Mouse (Mus musculus): ENCODE measurements around the gene Usp28. TPM values are rescaled to one million over a fixed set of nuclear protein-coding genes. Genes with fewer than 3 reads are reported as not detected.
A peak's percentile ranks its signal among the peaks of the same experiment; 100 is the strongest.

Usp28 gene
- polyA plus RNA-seq (2015; fragmentation: Nextera tagmentation; extraction: Ambion mirVana): 18.5 and 27.4 TPM in 2 replicates

DNA sequence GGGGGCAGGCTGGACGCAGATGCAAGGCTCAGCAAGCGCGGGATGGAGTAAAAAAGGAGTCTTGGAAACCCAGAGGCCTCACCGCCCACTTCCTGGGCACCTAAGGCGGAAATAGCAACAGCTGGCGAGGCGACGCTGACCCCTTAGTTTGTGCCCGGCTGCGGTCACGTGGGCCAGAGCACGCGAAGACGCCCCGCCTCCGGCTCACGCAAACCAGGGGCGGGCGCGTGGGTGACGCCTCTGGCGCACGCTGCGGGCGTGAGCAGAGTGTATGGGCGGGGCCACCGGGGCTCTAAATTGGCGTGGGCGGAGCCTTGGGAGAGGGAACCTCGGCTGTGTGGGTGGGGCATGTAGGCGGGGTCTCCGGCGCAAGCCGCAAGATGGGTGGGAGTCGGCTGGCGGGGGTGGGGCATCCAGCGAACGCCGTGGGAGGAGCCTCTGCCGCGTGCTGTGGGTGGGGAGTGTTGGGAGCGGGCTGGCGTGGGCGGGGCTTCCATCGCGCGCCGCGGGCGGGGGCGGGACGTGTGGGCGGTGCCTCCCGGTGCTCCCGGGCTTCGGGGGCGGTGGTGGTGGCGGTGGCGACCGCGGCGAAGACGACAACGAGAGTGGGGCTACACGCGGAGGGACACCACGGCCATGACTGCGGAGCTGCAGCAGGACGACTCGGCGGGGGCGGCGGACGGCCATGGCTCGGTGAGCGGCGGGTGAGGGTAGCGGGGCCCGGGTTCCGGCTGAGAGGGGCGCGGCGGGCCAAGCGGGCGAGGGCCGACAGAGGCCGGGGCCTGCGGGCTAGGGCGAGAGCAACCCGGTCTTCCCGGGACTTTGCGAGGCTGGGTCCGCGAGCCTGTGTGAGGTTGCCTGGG is at the start of gene Usp28:
Gene Usp28 (plus strand): TSS at position 531 of the 863 bp plus-strand sequence.
- Histone ChIP-seq H3K9ac (ENCODE audit: low read length) (peak within 1 kb of the TSS; percentile 84), H3K27me3 (ENCODE audit: control insufficient read depth, insufficient read depth, low read length) (no peaks in the 10 kb centered on the region), H3K4me2 (ENCODE audit: low read depth, low read length) (peak within 1 kb of the TSS; percentile 88), H3K36me3 (ENCODE audit: control insufficient read depth, insufficient read depth, low read length) (no peaks in the 10 kb centered on the region), H3K9me3 (replicated peaks; ENCODE audit: control insufficient read depth, low read length) (no peaks in the 10 kb centered on the region), H3K4me3 (replicated peaks; ENCODE audit: low read length) (peak within 1 kb of the TSS; percentile 81), H3K4me1 (ENCODE audit: control insufficient read depth, insufficient read depth, low read length) (peaks cover 13% of the 10 kb centered on the region; the same call in 1 of the 2 replicates), H3K27ac (ENCODE audit: low read length) (peak within 1 kb of the TSS; percentile 88)
- WGBS: under 1% methylated on average over 90 of the region's 94 CpGs
- ATAC-seq (ENCODE audit: insufficient read depth, low FRiP score): peak; percentile 97

DNA sequence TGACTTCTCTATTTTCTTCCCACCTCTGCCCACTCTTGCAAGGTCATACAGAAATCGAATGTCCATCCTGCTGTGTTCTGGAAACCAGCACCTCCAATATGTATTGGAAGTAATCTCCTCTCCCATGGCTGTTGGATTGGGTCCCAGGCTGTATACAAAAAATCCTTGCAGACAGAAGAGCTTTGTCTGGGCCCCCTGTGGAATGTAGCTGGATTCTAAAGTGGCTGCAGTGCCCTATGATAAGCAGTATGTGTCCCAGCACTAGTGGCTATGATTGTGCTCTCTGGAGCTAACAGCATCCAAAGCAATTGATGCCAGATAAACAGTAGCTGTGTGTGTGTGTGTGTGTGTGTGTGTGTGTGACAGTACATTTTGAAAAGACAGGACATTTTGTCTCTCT is 42.8 kb upstream of the Usp28 start:
- no peak overlapping the region for H3K4me2 ChIP-seq (ENCODE audit: low read depth, low read length)
- H3K9me3 ChIP-seq (replicated peaks; ENCODE audit: control insufficient read depth, low read length): no peaks in the 10 kb centered on the region
- no peak for ATAC-seq (ENCODE audit: insufficient read depth, low FRiP score)
- H3K27ac ChIP-seq (ENCODE audit: low read length): no peak overlapping the region
- no peak overlapping the region for H3K4me3 ChIP-seq (replicated peaks; ENCODE audit: low read length)
- 63% methylated on average over 1 of the region's 1 CpGs for WGBS
- no peaks in the 10 kb centered on the region for H3K36me3 ChIP-seq (ENCODE audit: control insufficient read depth, insufficient read depth, low read length)
- H3K9ac ChIP-seq (ENCODE audit: low read length): no peak overlapping the region
- H3K4me1 ChIP-seq (ENCODE audit: control insufficient read depth, insufficient read depth, low read length): no peaks in the 10 kb centered on the region
- H3K27me3 ChIP-seq (ENCODE audit: control insufficient read depth, insufficient read depth, low read length): no peaks in the 10 kb centered on the region

DNA sequence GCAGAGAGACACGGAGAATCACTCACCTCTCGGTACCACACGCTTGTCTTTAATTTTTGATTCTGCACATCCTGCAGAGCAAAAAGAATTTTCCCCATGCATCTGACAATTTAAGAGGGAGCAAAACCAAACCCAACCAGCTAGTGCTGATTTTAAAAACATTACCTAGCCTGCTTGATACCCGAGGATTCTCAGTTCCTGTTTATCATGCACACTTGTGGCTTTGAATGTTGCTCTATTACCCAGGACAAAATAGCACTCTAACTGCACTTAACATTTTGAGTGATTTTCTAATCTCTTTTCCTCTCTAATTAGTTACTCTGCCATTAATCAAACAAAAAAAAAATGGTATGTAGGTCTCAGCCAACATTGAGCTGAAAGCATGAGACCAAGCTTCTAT is 37.6 kb upstream of the Usp28 start:
- Histone ChIP-seq H3K4me3 (replicated peaks; ENCODE audit: low read length) (no peak overlapping the region), H3K4me2 (ENCODE audit: low read depth, low read length) (no peak overlapping the region), H3K4me1 (ENCODE audit: control insufficient read depth, insufficient read depth, low read length) (no peaks in the 10 kb centered on the region), H3K9ac (ENCODE audit: low read length) (no peak overlapping the region), H3K27me3 (ENCODE audit: control insufficient read depth, insufficient read depth, low read length) (no peaks in the 10 kb centered on the region), H3K36me3 (ENCODE audit: control insufficient read depth, insufficient read depth, low read length) (no peaks in the 10 kb centered on the region), H3K9me3 (replicated peaks; ENCODE audit: control insufficient read depth, low read length) (no peaks in the 10 kb centered on the region), H3K27ac (ENCODE audit: low read length) (no peak overlapping the region)
- 86% methylated on average over 4 of the region's 4 CpGs for WGBS
- no peak for ATAC-seq (ENCODE audit: insufficient read depth, low FRiP score)

GRCm38 (mm10) chr9:48961314-48961713 is 23.9 kb upstream of the Usp28 start:
- no peak overlapping the region for H3K9ac ChIP-seq (ENCODE audit: low read length)
- no peaks in the 10 kb centered on the region for H3K36me3 ChIP-seq (ENCODE audit: control insufficient read depth, insufficient read depth, low read length)
- no peak for ATAC-seq (ENCODE audit: insufficient read depth, low FRiP score)
- WGBS: 42% methylated on average over 12 of the region's 12 CpGs
- no peak overlapping the region for H3K4me2 ChIP-seq (ENCODE audit: low read depth, low read length)
- no peak overlapping the region for H3K27ac ChIP-seq (ENCODE audit: low read length)
- no peaks in the 10 kb centered on the region for H3K27me3 ChIP-seq (ENCODE audit: control insufficient read depth, insufficient read depth, low read length)
- no peaks in the 10 kb centered on the region for H3K4me1 ChIP-seq (ENCODE audit: control insufficient read depth, insufficient read depth, low read length)
- no peak overlapping the region for H3K4me3 ChIP-seq (replicated peaks; ENCODE audit: low read length)
- H3K9me3 ChIP-seq (replicated peaks; ENCODE audit: control insufficient read depth, low read length): no peaks in the 10 kb centered on the region

DNA sequence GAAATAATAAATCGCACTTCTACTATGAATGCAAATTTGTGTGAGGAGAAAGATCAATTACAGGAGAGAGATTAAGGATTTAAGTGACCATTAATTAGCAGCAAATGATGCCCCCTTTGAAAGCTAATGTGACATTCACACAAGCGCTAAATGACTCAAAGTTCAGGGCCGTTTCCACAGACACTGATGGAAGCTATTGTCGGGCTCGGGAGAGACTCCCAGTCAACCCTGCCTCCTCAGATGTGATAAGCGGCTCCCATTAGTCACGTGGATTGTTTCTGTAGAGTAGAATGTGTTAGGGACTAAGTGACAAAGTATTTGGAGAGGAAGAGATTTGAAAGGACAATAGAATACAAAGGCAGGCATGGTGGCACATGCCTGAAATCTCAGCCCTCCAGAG is 23.0 kb upstream of the Usp28 start:
- 28% methylated on average over 7 of the region's 7 CpGs for WGBS

GRCm38 (mm10) chr9:48964587-48965040 is 20.6 kb upstream of the Usp28 start, which contains the start of gene Htr3b:
TSS of gene Htr3b (minus strand) at chr9:48964990.
- Histone ChIP-seq H3K9ac (ENCODE audit: low read length) (no peak within 1 kb of the TSS), H3K4me2 (ENCODE audit: low read depth, low read length) (no peak within 1 kb of the TSS), H3K27ac (ENCODE audit: low read length) (no peak within 1 kb of the TSS), H3K9me3 (replicated peaks; ENCODE audit: control insufficient read depth, low read length) (no peaks in the 10 kb centered on the region), H3K4me1 (ENCODE audit: control insufficient read depth, insufficient read depth, low read length) (no peaks in the 10 kb centered on the region), H3K36me3 (ENCODE audit: control insufficient read depth, insufficient read depth, low read length) (no peaks in the 10 kb centered on the region), H3K27me3 (ENCODE audit: control insufficient read depth, insufficient read depth, low read length) (no peaks in the 10 kb centered on the region), H3K4me3 (replicated peaks; ENCODE audit: low read length) (no peak within 1 kb of the TSS)
- 62% methylated on average over 7 of the region's 7 CpGs for WGBS
- no peak for ATAC-seq (ENCODE audit: insufficient read depth, low FRiP score)

More for the DNA sequence above, 23.0 kb upstream of the Usp28 start:
- H3K9ac ChIP-seq (ENCODE audit: low read length): no peak overlapping the region
- H3K27me3 ChIP-seq (ENCODE audit: control insufficient read depth, insufficient read depth, low read length): no peaks in the 10 kb centered on the region
- no peaks in the 10 kb centered on the region for H3K36me3 ChIP-seq (ENCODE audit: control insufficient read depth, insufficient read depth, low read length)
- no peak for ATAC-seq (ENCODE audit: insufficient read depth, low FRiP score)
- no peaks in the 10 kb centered on the region for H3K4me1 ChIP-seq (ENCODE audit: control insufficient read depth, insufficient read depth, low read length)
- no peak overlapping the region for H3K27ac ChIP-seq (ENCODE audit: low read length)
- H3K9me3 ChIP-seq (replicated peaks; ENCODE audit: control insufficient read depth, low read length): no peaks in the 10 kb centered on the region
- H3K4me3 ChIP-seq (replicated peaks; ENCODE audit: low read length): no peak overlapping the region
- H3K4me2 ChIP-seq (ENCODE audit: low read depth, low read length): no peak overlapping the region

GRCm38 (mm10) chr9:48972494-48972893 is 12.7 kb upstream of the Usp28 start:
- H3K9ac ChIP-seq (ENCODE audit: low read length): no peak overlapping the region
- no peak overlapping the region for H3K4me3 ChIP-seq (replicated peaks; ENCODE audit: low read length)
- no peak overlapping the region for H3K4me2 ChIP-seq (ENCODE audit: low read depth, low read length)
- H3K36me3 ChIP-seq (ENCODE audit: control insufficient read depth, insufficient read depth, low read length): no peaks in the 10 kb centered on the region
- 31% methylated on average over 3 of the region's 3 CpGs for WGBS
- H3K27ac ChIP-seq (ENCODE audit: low read length): no peak overlapping the region
- H3K4me1 ChIP-seq (ENCODE audit: control insufficient read depth, insufficient read depth, low read length): no peaks in the 10 kb centered on the region
- ATAC-seq (ENCODE audit: insufficient read depth, low FRiP score): no peak
- no peaks in the 10 kb centered on the region for H3K9me3 ChIP-seq (replicated peaks; ENCODE audit: control insufficient read depth, low read length)
- no peaks in the 10 kb centered on the region for H3K27me3 ChIP-seq (ENCODE audit: control insufficient read depth, insufficient read depth, low read length)

DNA sequence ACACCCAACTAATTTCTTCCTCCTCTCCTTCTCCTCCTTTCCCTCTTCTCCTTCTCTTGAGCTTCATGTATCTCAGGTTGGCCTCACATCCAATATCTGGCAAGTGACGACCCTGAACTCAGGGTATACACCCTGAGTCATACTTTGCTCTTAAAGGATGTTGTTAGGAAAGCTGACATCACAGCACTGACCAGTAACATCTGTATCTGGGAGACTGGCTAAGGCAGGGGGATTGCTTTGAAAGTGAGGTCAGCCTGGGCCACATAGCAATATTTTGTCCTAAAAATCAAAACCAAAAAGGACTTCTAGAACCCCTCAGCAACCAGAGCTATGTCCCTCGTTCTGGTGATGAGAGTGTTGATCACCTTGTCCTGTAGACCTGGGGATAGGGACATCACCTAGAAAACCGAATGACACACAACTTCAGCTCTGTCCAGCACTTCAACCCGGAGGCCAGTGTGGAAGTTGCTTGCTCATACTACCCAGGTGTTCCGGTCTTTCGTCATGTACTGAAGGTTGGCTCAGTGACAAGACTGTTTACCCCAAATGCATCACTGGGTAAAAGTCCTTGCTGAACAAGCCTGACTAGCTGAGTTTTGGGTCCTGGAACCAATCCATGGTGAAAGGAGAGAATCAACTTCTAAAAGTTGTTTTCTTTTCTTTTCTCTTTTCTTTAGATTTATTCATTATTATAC is 8.4 kb upstream of the Usp28 start:
- no peaks in the 10 kb centered on the region for H3K4me1 ChIP-seq (ENCODE audit: control insufficient read depth, insufficient read depth, low read length)
- H3K36me3 ChIP-seq (ENCODE audit: control insufficient read depth, insufficient read depth, low read length): no peaks in the 10 kb centered on the region
- H3K27ac ChIP-seq (ENCODE audit: low read length): no peak overlapping the region
- no peak overlapping the region for H3K4me3 ChIP-seq (replicated peaks; ENCODE audit: low read length)
- WGBS: 71% methylated on average over 6 of the region's 6 CpGs
- no peaks in the 10 kb centered on the region for H3K27me3 ChIP-seq (ENCODE audit: control insufficient read depth, insufficient read depth, low read length)
- no peaks in the 10 kb centered on the region for H3K9me3 ChIP-seq (replicated peaks; ENCODE audit: control insufficient read depth, low read length)
- ATAC-seq (ENCODE audit: insufficient read depth, low FRiP score): no peak
- no peak overlapping the region for H3K9ac ChIP-seq (ENCODE audit: low read length)
- H3K4me2 ChIP-seq (ENCODE audit: low read depth, low read length): no peak overlapping the region

- 76% methylated on average over 5 of the region's 5 CpGs for WGBS
- H3K27ac ChIP-seq (ENCODE audit: low read length): no peak overlapping the region
- H3K9me3 ChIP-seq (replicated peaks; ENCODE audit: control insufficient read depth, low read length): no peaks in the 10 kb centered on the region
- H3K9ac ChIP-seq (ENCODE audit: low read length): no peak overlapping the region
- H3K4me1 ChIP-seq (ENCODE audit: control insufficient read depth, insufficient read depth, low read length): no peaks in the 10 kb centered on the region
- no peaks in the 10 kb centered on the region for H3K36me3 ChIP-seq (ENCODE audit: control insufficient read depth, insufficient read depth, low read length)
- no peak overlapping the region for H3K4me2 ChIP-seq (ENCODE audit: low read depth, low read length)
- no peaks in the 10 kb centered on the region for H3K27me3 ChIP-seq (ENCODE audit: control insufficient read depth, insufficient read depth, low read length)
- no peak for ATAC-seq (ENCODE audit: insufficient read depth, low FRiP score)
- no peak overlapping the region for H3K4me3 ChIP-seq (replicated peaks; ENCODE audit: low read length)
Observed at GRCm38 (mm10) chr9:48980371-48980770, 4.8 kb upstream of the Usp28 start.
